ENCODE assay signal across 13 mouse cellular contexts in genomic region chr1:40354665-40355064, GRCm38 (mm10).
"Had no signal": no experiment of that assay in that cellular context is flagged by ENCODE, and none has a peak within 500 bp of the region (broad histone marks: within the 10 kb centered on the region; RNA-seq: fewer than 3 reads in every experiment).

No protein-coding gene starts in this region.

- DNase-seq: kidney, adult 11 months; kidney, adult 8-10 months; kidney, postnatal 10 days; kidney, postnatal 36 days; left cerebral cortex, postnatal 4 days; liver, postnatal 0 days; midbrain, embryonic 14.5 days; right cerebral cortex, adult 18-20 months; right cerebral cortex, postnatal 25 days; spleen, adult 18-20 months; thymus, adult 18-20 months; thymus, postnatal 14 days; thymus, postnatal 4 days had no signal

- ATAC-seq: liver, postnatal 0 days had no signal
